Mouse (Mus musculus) G1E-ER4 (cell line): ENCODE measurements around the gene Ctu2. TPM values are rescaled to one million over a fixed set of nuclear protein-coding genes. Genes with fewer than 3 reads are reported as not detected.

Experiments
- GATA1 ChIP-seq: IDR thresholded peaks from one replicate; pipeline ENCODE4 v1.8.0; 2012; ENCODE audit warnings: low read length, inconsistent platforms
- polyA plus RNA-seq: library from polyadenylated mRNA; stranded (reverse); fragments of >175 nt; gene quantifications from 2 replicates; pipeline ENCODE4 v1.2.3, GENCODE M21; 2012

Gene Ctu2
- polyA plus RNA-seq, 1 experiment: 38.9 TPM

DNA sequence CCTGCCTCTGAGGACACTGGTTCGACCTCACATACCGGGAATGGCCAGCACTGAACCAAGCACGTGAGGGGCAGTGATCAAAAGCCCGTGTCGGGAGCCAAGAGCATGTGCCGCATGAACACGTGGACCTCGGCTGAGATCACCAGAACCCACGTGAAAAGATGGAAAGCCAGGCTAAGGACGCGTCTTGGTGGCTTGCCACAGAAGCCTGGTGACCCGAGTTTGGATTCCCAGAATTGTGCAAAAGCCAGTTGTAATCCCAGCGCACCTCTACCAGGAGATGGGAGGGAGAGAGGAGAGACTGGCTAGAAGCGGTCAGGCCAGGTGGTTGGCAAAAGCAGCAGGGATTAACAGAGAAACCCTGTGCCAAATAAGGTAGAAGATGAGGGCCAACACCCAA lies 39.8 kb downstream of the Ctu2 start:
- no peak for TF ChIP-seq GATA1

DNA sequence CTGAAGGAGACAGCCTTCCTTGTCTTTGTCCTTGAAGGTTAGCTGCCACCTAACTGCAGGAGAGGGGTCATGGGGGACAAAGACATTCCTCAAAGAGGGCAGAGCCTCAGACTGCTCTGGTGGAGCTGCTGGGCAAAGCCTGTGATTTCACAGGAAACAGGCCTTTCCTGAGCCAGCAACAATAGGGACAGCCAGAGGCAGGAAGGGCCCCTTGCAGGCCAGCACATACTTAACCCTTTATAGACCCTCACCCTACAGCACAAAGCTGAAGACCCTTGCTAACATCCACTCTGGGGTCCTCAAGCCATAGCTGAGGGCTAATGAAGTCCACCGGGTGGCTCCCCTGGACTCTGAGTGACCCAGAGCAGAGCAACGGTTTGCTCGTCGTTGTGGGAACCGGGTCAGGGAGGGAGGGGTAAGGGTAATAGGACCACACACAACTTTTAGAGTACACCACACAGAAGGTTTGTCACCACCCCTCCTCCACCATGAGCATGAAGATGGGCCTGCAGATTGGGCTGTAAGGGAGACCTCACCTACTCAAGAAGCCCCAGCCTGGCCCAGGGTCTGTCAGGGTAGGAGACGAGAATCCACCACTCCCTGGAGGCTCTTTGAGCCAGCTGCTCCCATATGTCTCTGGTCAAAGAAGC lies 41.7 kb downstream of the Ctu2 start:
- no peak for TF ChIP-seq GATA1

DNA sequence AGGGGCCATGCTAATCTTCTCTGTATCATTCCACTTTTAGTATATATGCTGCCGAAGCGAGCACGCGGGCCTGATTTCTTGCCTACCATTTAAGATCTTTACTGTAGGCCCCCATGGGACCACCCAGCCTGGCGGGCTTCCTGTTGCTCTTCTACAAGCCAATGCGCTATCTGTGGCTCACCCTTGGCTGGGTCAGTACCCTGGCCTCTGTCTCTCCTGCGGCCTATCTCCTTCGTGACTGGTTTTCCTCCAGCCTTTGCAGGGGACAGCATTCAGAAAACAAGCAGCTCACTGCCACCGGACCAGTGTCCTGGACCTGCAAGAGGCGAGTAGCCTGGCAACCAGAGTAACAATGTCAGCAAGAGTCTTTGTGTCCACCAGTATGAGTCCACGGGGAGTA lies 44.7 kb downstream of the Ctu2 start:
- no peak for TF ChIP-seq GATA1

DNA sequence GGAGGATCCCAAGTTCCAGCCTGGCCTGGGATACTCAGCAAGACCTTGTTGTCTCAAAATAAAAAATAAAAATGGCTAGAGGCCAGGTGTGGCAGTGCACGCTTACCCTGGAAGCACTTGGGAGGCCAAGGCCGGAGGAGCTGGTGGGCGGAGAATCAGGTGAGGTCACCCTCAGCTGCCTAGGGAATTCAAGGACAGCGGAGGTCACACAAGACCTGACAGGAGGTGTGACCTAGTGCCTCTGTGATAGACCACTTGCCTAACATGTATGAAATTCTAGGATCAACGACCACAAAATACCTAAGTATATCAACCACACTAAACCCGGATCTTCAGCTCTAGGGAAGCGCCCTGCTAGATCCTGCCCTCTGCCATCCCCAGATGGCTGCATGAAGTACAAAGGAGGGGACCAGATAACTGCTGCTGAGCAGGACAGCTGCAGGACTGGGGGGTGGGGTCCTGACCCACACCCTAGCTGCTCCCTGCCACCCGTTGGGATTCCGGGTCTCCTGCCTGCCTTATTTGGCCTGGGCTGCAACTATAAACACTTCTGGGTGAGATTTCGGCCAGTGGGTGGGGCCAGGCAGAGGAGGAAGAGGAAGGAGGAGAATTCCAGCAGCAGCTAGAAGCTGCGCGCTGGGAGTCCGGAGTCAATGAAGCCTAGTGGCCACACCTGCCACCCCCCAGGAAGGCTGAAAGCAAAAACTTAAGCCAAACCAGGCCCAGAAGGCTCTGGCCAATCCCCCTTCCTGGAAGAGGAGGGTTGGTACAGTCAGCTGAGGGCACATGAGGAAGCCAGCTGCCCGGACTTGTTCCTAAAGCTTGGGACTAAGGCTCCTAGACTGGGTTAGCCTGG lies 47.1 kb downstream of the Ctu2 start:
- no peak for TF ChIP-seq GATA1

DNA sequence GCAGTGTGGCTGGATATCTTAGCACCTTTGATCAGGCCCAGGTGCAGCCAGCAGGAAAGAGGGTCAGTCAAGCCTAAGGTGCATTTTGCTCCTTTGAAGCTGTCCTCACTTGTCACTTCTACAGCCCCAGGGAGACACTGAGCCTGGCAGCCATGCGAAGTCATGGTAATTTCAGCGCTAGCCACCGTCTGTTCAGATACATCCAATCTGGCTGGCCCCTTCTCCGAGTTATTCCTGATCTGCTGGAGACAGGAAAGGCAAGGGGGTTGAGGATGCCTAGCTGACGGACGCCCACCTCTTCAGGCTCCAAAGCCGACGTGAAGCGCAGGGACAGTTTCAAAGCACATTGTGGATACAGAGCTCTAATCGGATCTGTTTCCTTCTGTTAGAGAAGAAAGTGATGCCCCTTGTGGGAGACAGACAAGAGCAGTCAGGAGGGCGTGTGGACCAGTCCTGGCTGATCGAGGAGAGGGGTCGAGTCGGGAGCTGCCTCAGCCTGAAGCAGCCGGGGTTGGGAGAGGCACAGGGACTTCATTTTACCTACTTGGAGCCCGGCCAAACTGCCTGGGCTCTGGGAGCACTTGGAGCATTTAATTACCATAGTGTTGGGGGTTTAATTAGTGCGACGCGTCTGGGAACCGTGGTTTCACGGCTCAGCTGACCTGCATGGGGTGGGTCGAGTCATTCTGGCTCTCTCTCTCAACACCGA lies 47.9 kb downstream of the Ctu2 start:
- TF ChIP-seq GATA1: no peak

DNA sequence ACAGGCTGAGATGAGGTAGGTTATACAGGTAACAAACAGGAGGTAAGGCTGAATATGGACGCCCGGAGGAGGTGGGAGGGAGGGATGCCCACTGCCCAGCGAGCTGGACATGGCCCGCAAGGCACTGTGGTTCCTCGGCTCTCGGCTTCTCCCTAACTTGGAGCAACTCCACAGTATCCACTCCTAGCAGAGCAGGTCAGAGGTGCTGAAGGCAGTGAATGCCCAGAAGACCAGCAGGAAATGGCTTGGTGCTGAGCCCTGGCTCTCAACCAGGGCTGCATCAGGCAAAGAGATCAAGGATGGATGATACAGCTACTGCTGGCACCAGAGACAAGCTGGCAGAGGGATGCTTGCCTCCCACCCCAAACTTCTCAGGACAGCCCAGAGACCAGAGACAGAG lies 48.6 kb downstream of the Ctu2 start:
- no peak for TF ChIP-seq GATA1

DNA sequence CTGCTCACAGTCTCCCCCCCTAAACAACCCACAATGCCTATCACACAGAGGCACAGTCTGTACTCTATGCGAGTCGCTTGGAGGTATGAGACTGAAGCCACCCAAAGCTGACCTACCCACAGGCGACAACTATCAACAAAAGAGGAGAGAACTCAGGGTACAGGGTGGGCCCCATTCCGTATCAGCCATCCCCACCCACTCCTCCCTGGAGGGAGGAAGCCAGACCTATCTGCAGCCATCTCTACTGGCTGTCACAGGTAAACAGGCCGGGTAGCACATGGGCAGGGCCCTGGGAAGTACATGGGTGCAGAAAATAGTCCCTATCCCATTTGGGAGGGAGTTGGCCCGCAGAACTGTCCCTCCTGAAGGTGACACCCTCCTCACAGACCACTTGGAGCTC lies 49.1 kb downstream of the Ctu2 start:
- no peak for TF ChIP-seq GATA1

DNA sequence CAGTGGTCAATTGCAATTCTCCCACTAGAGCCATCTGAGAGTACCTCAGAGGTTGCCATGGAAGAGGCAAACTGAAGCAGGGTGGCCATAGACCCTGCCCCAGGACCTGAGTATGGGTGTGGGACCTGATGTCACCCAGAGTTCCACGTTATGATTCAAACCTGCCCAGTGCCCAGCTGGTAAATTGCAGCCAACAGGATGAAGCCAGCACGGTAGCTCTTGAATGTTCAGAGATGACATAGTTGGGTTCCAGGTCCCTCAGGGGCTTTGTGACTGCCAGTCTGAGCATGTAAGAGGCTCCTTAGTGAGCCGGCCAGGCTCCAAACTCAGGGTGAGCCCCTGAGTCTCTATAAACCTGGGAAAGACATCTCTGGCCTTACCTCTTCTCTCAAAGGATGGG lies 50.1 kb downstream of the Ctu2 start:
- TF ChIP-seq GATA1: no peak

DNA sequence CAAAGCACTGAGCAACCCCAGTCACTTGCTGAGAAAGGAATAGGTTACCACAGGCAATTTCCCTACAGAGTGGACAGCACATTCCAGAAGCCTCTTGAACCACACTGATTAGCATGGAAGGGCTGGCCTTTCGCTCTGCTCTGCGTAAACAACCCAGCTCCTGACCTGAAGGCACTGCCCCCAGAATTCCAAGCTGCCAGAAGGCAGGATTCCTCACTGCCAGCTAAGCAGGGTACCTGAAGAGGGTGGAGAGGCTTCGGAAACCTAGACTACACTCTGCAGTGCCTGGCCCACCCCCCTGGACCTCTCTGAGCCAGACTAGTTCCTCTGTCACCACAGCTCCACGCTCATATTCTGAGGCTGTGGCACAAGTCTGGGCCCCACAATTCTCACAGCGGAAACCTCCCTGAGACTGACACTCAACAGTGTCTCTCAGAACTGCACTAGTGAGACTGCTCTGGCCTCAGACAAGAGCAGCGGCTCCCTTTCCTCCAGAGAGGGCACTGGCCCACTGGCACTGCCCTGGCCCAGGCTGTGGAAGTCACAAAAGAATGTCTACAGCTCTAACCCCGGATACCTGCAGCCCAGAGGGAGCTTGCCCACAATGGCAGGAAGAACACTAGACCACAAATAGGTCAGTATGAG lies 50.7 kb downstream of the Ctu2 start:
- TF ChIP-seq GATA1: no peak

DNA sequence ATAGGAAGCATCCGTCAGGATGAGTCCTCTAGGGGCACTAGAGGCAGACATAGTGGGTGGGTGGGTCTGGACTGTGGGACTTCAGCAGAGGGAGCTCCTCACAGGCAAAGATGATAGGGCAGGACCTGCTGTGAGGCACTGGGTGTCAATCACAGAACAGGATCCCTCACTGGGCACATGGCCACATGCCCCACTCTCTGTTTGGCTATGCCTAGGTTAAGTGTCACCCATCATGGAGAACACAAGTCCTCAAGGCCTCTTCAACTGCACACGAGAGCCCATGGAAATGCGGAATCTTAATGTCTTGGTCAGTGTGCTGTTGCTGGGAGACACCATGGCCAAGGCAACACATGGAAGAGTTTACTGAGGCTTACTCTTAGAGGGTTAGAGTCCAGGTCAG lies 52.0 kb downstream of the Ctu2 start:
- TF ChIP-seq GATA1: no peak

DNA sequence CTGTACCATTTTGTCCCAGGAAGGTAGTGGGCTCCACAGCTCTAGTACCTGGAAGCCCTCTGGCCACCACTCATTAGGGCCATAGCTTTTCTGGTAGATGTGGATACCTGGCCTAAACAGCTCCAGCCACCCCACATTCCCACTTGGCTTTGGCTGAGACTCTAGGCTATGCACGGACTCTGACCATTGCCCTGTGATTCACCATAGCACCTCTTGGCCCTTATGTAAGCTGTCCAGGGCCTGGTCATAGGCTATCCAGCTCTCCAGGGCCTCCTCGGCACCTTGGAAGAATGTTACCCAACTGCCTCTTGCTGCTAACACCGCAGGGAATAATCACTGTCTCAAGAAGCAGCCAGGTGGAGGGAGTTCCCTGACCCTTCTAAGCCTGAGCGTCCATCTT lies 53.2 kb downstream of the Ctu2 start:
- no peak for TF ChIP-seq GATA1

DNA sequence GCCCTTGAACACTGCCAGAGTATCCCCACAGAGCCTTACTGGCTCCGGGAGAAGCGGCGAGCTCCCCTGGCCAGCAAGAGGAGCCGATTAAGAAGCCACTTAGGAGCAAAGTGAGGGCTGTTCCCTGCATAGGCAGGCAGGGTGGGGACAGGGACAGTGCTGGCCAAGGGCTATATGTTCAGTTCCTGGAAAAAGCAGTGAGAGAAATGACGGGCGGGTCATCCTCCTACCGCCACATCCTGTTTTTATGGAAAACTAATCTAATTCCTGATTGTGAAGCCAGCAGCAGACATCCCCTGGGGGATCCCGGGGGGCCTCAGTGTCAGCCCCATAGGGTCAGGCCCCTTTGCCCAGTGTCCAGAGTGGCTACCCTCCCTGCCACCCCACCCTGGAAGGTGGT lies 55.4 kb downstream of the Ctu2 start:
- no peak for TF ChIP-seq GATA1

Other genes starting within 250 kb of the Ctu2 start
- 656 and 708 TPM in 2 replicates for gene Zfpm1, start 194.0 kb upstream of the Ctu2 start, polyA plus RNA-seq
- not detected in 2 replicates for gene Trhr2, start 115.4 kb upstream of the Ctu2 start, polyA plus RNA-seq
- 148 and 187 TPM in 2 replicates for gene Zc3h18, start 99.5 kb upstream of the Ctu2 start, polyA plus RNA-seq
- gene Il17c, start 54.1 kb upstream of the Ctu2 start, polyA plus RNA-seq: 0.15 and 0.27 TPM in 2 replicates
- gene Cyba, start 43.2 kb upstream of the Ctu2 start, polyA plus RNA-seq: 197 and 218 TPM in 2 replicates
- 66.0 and 70.7 TPM in 2 replicates for gene Mvd, start 32.7 kb upstream of the Ctu2 start, polyA plus RNA-seq
- not detected in 2 replicates for gene Snai3, start 15.4 kb upstream of the Ctu2 start, polyA plus RNA-seq
- 26.8 and 32.6 TPM in 2 replicates for gene Rnf166, start 79 bp upstream of the Ctu2 start, polyA plus RNA-seq
- gene Piezo1, start 75.2 kb downstream of the Ctu2 start, polyA plus RNA-seq: 69.8 and 70.8 TPM in 2 replicates
- gene Cdt1, start 91.9 kb downstream of the Ctu2 start, polyA plus RNA-seq: 256 and 305 TPM in 2 replicates
- 236 and 483 TPM in 2 replicates for gene Aprt, start 100.8 kb downstream of the Ctu2 start, polyA plus RNA-seq
- 3.2 and 3.4 TPM in 2 replicates for gene Galns, start 135.3 kb downstream of the Ctu2 start, polyA plus RNA-seq
- gene Trappc2l, start 135.5 kb downstream of the Ctu2 start, polyA plus RNA-seq: 0.46 and 1.2 TPM in 2 replicates
- not detected in 2 replicates for gene Pabpn1l, start 146.6 kb downstream of the Ctu2 start, polyA plus RNA-seq
- gene Cbfa2t3, start 223.0 kb downstream of the Ctu2 start, polyA plus RNA-seq: 256 and 273 TPM in 2 replicates